ENCODE assay signal across 15 mouse cellular contexts in the genomic region with DNA sequence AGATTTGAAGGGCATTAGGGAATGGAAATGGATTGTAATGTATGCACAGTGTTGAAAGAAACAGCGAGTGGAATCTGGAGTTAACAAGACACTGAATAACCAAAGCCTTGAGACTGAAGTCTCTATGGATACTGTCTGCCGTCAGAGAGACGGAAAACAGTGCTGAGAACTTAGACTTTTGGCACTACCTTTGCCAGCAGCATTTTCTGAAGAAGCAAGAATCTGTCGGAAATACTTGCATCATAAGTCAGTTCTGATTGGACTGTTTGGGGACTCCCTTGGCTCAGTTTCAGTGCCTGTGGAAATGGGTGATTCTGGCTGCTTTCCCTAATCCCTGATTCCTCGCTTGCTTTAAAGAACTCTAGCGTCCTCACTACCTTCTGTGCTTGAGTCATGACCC.
DNase-seq lines count a peak whose midpoint lies in the region; ATAC-seq and TF ChIP-seq lines count a peak whose summit lies in the region.
"Had no signal": no experiment of that assay in that cellular context is flagged by ENCODE, and none has a peak within 500 bp of the region (broad histone marks: within the 10 kb centered on the region; RNA-seq: fewer than 3 reads in every experiment).

No protein-coding gene starts in this region.

- peak; percentile 35 for ATAC-seq in lung, postnatal 0 days

- H3K27me3 ChIP-seq in lung, postnatal 0 days (replicated peaks; ENCODE audit: insufficient read depth, low read length) = no peaks in the 10 kb centered on the region
- H3K27me3 ChIP-seq: limb, embryonic 12.5 days had no signal

- peak; percentile 10 to 13 for DNase-seq in heart, adult 18-20 months
- no peak for DNase-seq in heart, postnatal 36 days
- peak; percentile 56 for DNase-seq in lung, postnatal 0 days (ENCODE audit: low spot score)
- no peak for DNase-seq in lung, postnatal 25 days (ENCODE audit: low spot score)
- DNase-seq in NIH3T3 (ENCODE audit: low read depth) = peak; percentile 34
- DNase-seq in brain, adult 2 months (ENCODE audit: low read depth, low spot score) = peak; percentile 61
- DNase-seq in gastrocnemius, postnatal 36 days = no peak
- DNase-seq: cerebellum, adult 11-12 months; cerebellum, postnatal 25 days; gastrocnemius, adult 2 months; kidney, adult 8-10 months; kidney, postnatal 25 days; layer of hippocampus, adult 9-11 months; thymus, postnatal 4 days had no signal

- no peaks in the 10 kb centered on the region for H3K9me3 ChIP-seq in lung, postnatal 0 days (ENCODE audit: low read length)
- H3K9me3 ChIP-seq: limb, embryonic 12.5 days had no signal

- no peak overlapping the region for H3K9ac ChIP-seq in lung, postnatal 0 days (replicated peaks; ENCODE audit: low read depth)
- H3K9ac ChIP-seq: limb, embryonic 12.5 days had no signal

- no peaks in the 10 kb centered on the region for H3K36me3 ChIP-seq in lung, postnatal 0 days (ENCODE audit: insufficient read depth, low read length)
- H3K36me3 ChIP-seq: limb, embryonic 12.5 days had no signal

- no peak for TF ChIP-seq CTCF in lung, postnatal 0 days (IDR thresholded peaks at IDR 0.05)

- no peak overlapping the region for H3K27ac ChIP-seq in lung, postnatal 0 days (ENCODE audit: low read length)
- H3K27ac ChIP-seq: gastrocnemius, adult 2 months; limb, embryonic 12.5 days had no signal

- WGBS in lung, postnatal 0 days = 52% methylated on average over 6 of the region's 6 CpGs

- H3K4me3 ChIP-seq in lung, postnatal 0 days (ENCODE audit: low read depth, low read length) = no peak overlapping the region
- H3K4me3 ChIP-seq: gastrocnemius, adult 2 months; limb, embryonic 12.5 days had no signal

- TF ChIP-seq EP300 in lung, postnatal 0 days (IDR thresholded peaks at IDR 0.05) = no peak

- H3K4me1 ChIP-seq in lung, postnatal 0 days (ENCODE audit: insufficient read depth, low read depth, low read length) = no peaks in the 10 kb centered on the region
- H3K4me1 ChIP-seq: limb, embryonic 12.5 days had no signal

- intact Hi-C loops in heart, postnatal 36 days (cut with DNase I) = no loop called here
- intact Hi-C loops in gastrocnemius, postnatal 36 days (cut with DNase I) = no loop called here

- H3K4me2 ChIP-seq in lung, postnatal 0 days (replicated peaks; ENCODE audit: low read depth, low read length) = no peak overlapping the region
- H3K4me2 ChIP-seq: limb, embryonic 12.5 days had no signal

Comparison
In these comparisons a context has a peak if more than half of its experiments do, and no peak if none do; other contexts are left out.
1. DNase-seq: peak in heart, adult 18-20 months (2 of 2), lung, postnatal 0 days (single experiment), NIH3T3 (single experiment) and brain, adult 2 months (single experiment); none in heart, postnatal 36 days (0 of 2), lung, postnatal 25 days (single experiment) and gastrocnemius, postnatal 36 days (0 of 2).